Mouse (Mus musculus) frontal cortex, postnatal 36 days (tissue): ENCODE results near the gene Slit2.

Source experiments
- DNase-seq, 2 experiments: peaks; one replicate each; pipeline ENCODE4 v3.0.0; 2022; ENCODE audit warnings: low spot score in 2 of 2

Slit2 gene

GRCm38 (mm10) chr5:48230430-48231080 lies 247.6 kb downstream of the Slit2 start:
- DNase-seq, result no peak

DNA sequence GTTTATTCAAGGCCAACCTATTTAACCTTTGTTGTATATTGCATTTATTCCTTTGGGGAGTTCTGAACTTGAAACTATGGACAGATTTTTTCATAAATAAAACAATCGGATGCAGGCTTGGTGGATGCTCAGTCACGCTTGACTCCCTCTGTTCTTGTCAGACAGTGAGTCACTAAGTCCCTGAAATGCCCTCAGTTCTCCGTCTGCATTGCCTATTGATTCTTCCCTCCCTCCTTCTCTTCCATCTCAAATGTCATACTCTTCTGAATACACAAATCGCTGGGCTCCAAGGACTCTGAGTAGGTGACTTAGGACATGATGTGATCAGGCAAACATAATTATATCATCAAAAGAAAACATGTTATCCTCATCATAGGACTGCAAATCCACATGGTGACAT lies 251.8 kb downstream of the Slit2 start:
- DNase-seq, result no peak

DNA sequence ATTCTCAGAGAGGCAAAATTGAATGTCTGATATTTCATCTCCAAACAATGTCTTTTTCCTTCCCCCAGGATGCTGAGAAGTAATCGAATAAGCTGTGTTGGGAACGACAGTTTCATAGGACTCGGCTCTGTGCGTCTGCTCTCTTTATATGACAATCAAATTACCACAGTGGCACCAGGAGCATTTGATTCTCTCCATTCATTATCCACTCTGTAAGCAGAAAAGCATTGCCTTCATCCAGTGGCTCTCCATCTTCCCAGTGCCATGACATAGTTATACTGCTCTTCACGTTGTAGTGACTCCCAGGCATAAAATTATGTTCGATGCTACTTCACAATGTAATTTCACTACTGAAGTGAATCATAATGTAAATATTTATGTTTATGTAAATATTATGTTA lies 252.3 kb downstream of the Slit2 start:
- no peak for DNase-seq

DNA sequence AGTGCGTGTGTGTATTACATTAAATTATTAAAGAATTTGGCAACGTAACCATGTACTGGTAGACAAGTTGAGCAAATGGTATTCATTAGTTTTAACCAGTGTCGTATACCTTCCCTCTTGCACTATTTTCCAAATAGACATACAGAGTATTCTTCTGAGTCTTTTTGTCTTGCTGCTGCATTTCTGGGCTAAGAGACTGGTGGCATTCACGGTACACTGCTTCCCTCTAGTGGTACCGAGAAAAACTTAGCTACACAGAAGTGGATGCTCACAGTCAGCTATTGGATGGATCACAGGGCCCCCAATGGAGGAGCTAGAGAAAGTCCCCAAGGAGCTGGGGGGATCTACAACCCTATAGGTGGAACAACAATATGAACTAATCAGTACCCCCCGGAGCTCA lies 257.8 kb downstream of the Slit2 start:
- peak; percentile 34 to 60 for DNase-seq

GRCm38 (mm10) chr5:48248327-48248726 lies 265.4 kb downstream of the Slit2 start:
- DNase-seq, result no peak

- DNase-seq, result no peak
Observed at GRCm38 (mm10) chr5:48277561-48277960, 294.6 kb downstream of the Slit2 start.

DNA sequence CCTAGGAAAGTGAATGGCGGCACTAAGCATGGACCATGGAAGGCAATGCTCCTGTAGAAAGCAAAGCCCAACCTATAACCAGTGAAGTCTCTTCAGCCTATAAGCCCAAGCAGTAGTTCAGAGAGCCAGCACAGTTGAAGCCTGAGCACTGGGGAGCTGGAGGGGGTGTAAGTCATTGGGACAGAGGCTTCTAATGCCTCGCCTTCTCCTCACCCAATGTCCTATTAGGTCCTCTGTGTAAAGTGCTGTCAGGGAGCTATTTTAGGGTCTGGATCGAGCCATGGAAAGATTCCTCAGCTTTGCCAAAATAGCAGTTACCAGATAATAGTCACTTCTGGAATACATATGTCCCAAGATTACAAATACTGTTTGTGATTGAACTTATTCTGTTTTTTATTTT lies 318.2 kb downstream of the Slit2 start:
- DNase-seq, result no peak

DNA sequence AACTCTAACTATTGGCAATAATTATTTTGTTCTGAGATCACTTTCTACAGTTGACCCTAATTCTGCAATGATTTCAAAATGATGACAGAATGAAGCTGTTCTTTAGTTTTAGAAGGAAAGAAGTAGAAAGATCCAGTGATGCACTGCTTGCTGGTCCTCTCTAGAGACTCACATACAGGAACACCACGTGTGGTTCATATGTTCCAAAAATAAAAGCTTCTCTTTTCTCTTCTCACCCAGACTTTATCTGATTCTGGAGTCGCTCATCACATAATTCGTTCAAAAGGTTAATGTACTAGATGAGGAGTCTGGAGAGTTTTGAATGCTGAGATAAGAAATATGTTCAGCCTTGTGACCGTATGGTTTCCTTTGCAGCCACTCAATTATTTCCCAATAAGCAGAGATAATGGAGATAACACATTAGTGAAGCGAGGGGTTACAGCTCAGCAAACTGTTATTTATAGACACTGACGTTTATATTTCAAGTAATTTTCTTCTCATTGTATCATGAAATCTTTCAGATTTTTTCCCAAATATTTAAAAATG lies 332.2 kb downstream of the Slit2 start:
- DNase-seq, result no peak

DNA sequence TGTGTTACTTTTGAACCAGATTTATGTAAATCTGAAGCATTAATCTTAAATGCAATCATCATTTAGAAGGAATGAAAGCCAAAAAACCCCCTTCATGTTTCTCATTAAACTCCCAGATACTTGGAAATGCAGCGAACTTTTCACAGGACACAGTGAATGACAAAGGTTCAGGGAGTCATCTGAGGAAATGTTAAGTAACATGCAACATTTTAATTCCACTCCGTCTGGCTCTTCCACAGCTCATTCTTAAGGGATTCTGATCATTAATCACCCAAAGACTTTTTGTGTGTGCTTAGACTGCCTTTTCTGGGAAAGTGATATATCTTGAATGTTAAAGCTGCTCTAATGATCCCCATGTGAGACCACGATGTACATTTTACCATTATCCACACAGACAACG lies 337.7 kb downstream of the Slit2 start:
- no peak for DNase-seq

DNA sequence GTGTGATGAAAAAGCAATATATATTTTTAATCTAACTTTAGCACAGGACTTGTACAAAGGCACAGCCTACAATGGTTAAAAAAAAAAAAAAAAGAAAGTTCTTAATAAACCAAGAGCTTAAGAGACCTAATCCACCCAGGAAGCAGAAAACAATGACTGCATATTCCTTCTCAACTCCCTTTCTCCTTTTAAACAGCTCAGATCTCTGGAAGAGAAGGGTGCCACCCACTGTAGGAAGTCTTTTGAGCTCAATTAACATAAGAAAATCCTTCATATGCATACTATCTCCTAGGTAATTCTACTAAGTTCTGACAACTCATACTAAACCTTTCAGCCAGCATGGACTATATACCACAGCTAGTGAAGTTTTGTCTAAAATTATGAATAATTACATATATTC lies 343.3 kb downstream of the Slit2 start:
- DNase-seq, result no peak

DNA sequence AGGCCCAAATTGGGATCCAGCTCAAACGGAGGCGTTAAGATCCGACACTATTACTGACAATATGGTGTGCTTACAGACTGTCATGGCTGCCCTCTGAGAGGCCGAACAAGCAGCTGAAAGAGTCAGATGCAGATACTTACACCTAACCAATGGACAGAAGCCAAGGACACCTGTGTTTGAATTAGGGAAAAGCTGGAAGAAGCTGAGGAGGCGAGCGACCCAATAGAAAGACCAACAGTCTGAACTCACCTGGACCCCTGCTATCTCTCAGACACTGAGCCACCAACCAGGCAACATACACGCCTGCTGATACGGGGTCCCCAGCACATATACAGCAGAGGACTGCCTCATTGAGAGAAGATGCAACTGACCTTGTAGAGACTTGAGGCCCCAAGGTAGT lies 344.7 kb downstream of the Slit2 start, which contains the start of gene 5730480H06Rik:
Gene 5730480H06Rik, plus strand, starts transcription at position 301 of the 400 bp plus-strand sequence.
- no peak for DNase-seq

- no peak for DNase-seq
Observed at GRCm38 (mm10) chr5:48329751-48330150, 346.8 kb downstream of the Slit2 start.

DNA sequence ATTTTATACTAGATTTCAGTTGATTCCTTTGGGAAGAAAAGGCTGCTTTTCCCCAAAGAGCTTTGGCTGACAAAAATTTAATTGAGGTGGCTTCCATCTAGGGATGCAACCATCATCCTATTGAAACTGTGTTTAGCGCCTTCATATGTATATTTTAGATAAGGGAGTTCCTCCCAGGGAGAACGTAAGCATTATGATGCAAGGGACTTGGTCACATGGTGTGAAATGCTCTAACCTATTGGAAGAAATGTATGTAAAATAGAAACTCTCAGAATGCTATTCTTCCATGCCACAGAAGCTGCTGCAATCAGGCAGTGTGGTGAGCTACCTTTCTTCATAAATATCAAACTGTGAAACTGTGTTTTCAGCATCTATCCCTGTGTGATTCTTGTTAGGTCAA lies 347.9 kb downstream of the Slit2 start:
- DNase-seq, result no peak

GRCm38 (mm10) chr5:48331441-48331840 lies 348.5 kb downstream of the Slit2 start:
- DNase-seq, result no peak

GRCm38 (mm10) chr5:48333407-48333806 lies 350.5 kb downstream of the Slit2 start:
- DNase-seq, result no peak

DNA sequence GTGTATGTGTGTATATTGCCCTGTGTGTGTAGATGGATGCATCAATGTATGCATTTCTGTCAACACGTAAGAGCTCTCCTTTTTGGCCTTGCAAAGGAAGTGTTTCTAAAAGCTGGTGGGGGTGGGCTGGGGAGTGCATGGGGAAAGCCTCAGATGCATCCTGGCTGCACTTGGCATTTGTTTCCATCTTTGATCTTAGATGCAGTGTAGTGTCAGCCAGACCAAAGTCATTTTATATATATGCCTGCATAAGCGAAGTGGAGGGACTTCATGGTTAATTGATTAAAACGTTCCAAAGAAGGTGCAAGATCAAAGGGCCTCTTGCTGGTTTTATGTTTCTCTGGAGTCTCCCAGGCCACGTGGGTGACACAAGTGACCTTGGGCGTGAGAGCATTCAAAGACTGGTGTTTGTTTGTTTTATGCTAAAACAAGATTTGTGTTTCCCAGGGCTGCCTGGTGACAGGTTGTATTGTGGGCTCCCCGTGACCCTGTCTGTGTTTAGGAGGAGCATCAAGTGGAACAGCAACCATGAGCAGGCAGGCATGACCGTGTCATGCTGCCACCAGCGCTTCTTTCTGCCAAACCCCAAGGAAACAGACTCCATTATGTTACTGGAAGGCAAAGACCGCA lies 351.1 kb downstream of the Slit2 start:
- DNase-seq, result no peak

DNA sequence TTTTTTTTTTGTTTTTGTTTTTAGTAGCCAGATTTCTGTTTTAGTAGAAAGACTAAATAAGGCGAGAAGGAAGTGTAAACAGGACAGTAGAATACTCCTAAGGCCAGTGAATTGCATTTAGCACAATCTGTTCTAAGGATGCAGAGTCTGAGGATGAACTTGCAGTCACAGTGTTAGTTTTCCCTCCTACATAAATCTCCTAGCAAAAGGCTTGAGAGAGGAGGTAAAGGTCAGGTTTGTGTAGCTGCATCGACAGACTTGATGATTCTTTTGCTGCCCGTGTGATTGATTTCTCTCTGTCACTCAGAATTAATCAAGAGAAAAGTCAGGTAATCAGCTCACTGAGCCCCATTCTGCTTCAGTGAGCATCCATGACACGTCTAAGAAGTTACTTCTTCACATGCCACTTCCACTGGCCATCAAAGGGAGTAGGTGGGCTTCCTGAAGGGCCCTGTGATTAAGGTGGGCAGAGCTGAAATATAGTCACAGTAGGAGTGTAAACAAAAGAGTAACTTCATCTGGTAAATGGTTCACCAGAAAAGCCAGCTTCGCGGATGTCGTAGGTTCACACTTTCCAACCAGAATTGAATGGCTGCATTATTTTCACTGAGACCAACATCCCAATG lies 358.0 kb downstream of the Slit2 start:
- DNase-seq, result no peak

DNA sequence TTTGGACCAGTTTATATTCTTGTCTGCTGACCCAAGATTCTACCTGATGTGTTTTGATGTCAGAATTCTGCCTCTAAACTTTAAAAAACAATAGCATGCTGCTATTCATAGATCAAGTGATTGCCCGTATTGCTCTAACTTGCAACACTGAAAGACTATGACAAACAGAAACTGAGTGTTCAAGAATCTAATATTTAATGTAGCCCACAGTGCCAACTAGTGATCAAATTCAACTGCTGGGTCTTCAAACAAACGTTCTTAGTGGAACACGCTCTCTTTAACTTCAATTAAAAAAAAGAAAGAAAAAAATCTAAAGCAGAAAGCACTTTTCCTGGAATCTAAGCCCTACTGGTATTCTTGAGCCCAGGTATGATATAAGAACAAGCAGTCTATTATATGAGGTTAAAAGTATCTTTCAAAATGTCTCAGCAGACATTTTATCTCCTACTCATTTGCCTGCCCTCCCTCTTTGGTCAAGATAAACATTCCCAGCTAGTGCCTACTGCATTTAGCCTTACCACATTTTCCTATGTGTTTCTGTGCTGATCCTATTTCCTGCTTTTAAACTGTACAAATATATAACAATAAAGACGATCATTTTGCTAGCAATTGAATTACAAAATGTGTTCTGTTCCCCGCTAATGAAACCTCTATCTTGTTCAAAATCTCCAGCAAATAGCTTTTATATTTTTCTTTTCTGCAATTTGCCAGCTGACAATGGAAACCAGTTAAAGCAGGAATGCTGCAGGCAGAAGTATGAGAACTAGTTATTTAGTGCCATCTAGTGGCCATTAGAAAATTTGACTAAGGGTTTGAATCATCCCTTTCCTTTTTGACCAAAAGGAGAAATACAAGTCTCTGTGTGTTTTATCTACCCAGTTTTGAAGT lies 362.4 kb downstream of the Slit2 start:
- DNase-seq, result no peak

GRCm38 (mm10) chr5:48345983-48346648 lies 363.2 kb downstream of the Slit2 start:
- no peak for DNase-seq

- no peak for DNase-seq
Observed at GRCm38 (mm10) chr5:48349309-48349708, 366.4 kb downstream of the Slit2 start.
